Mouse (Mus musculus): Measurements from ENCODE around the gene Oas2.

GRCm38 (mm10) chr5:120706976-120707375, 42.7 kb downstream of the Oas2 start:
- TF ChIP-seq CTCF (IDR thresholded peaks at IDR 0.05; ENCODE audit: borderline replicate concordance, insufficient read depth, low read depth, low read length) (no peak), POLR2A (IDR thresholded peaks at IDR 0.05; ENCODE audit: borderline replicate concordance, insufficient read depth, low read length) (no peak)

All from cerebellum, adult 2 months (tissue).